Mouse (Mus musculus) megakaryocyte, embryonic 14.5 days (primary cell): ENCODE measurements at regions not wholly inside any gene's neighbourhood (a gene's known extent, or its start where the extent isn't known, plus 50 kb on each side); places are given as distances from the start of the nearest gene placed in this dataset.

Experiments
- FLI1 ChIP-seq: IDR thresholded peaks from 2 replicates; pipeline ENCODE4 v1.6.1; 2012; ENCODE audit warnings: low read length, inconsistent platforms, mixed read lengths
- GATA1 ChIP-seq: IDR thresholded peaks from 3 replicates; pipeline ENCODE4 v1.6.1; 2012; ENCODE audit warnings: mixed read lengths, low read length, inconsistent platforms, borderline replicate concordance

GRCm38 (mm10) chr1:89232391-89232790, 162.2 kb downstream of the Sh3bp4 start:
- no peak for TF ChIP-seq GATA1
- no peak for TF ChIP-seq FLI1
